Mouse (Mus musculus) stomach, embryonic 16.5 days (tissue): ENCODE measurements around the gene Sept9. TPM values are rescaled to one million over a fixed set of nuclear protein-coding genes. Genes with fewer than 3 reads are reported as not detected.

Experiments used
- ATAC-seq: fragments of 200-750 bp; cut with Nextera tagmentation; 2 replicates; pipeline ENCODE4 v1.8.0; 2017; ENCODE audit warnings: moderate number of reproducible peaks, moderate TSS enrichment; ENCODE audit not compliant: insufficient read depth, low FRiP score
- H3K27ac ChIP-seq: fragments of 300-500 bp; sonication (generic); 2 replicates; pipeline ENCODE4 v1.5.1; 2014; ENCODE audit warnings: low read length
- H3K27me3 ChIP-seq: fragments of 300-500 bp; sonication (generic); 2 replicates; pipeline ENCODE4 v1.6.1; 2014; ENCODE audit warnings: low read length, control low read depth, mixed read lengths; ENCODE audit not compliant: control insufficient read depth, insufficient read depth
- H3K36me3 ChIP-seq: fragments of 300-500 bp; sonication (generic); 2 replicates; pipeline ENCODE4 v1.6.1; 2014; ENCODE audit warnings: low read length; ENCODE audit not compliant: control insufficient read depth, insufficient read depth
- H3K4me1 ChIP-seq: fragments of 300-500 bp; sonication (generic); 2 replicates; pipeline ENCODE4 v1.6.1; 2014; ENCODE audit warnings: low read length, control low read depth, mixed read lengths; ENCODE audit not compliant: control insufficient read depth, insufficient read depth
- H3K4me2 ChIP-seq: fragments of 300-500 bp; sonication (generic); 2 replicates; pipeline ENCODE4 v1.6.1; 2014; ENCODE audit warnings: low read depth, low read length, mixed read lengths
- H3K4me3 ChIP-seq: fragments of 300-500 bp; sonication (generic); replicated peaks from 2 replicates; pipeline ENCODE4 v1.5.1; 2014; ENCODE audit warnings: mild to moderate bottlenecking, low read length
- H3K9ac ChIP-seq: fragments of 300-500 bp; sonication (generic); 2 replicates; pipeline ENCODE4 v1.6.1; 2014; ENCODE audit warnings: low read length
- H3K9me3 ChIP-seq: fragments of 300-500 bp; sonication (generic); replicated peaks from 2 replicates; pipeline ENCODE4 v1.6.1; 2016; ENCODE audit warnings: low read length, control low read depth; ENCODE audit not compliant: control insufficient read depth
- WGBS: fragments of 180-500 bp; shearing (Covaris S2); extraction: QIAGEN DNeasy Blood & Tissue Kit; methylation state at CpG from one replicate; pipeline ENCODE4 v1.1.7; 2014; 5-methylcytosine and 5-hydroxymethylcytosine counted together
- polyA plus RNA-seq: library from polyadenylated mRNA; unstranded; fragments of >200 nt; fragmentation: Nextera tagmentation; extraction: Ambion mirVana; gene quantifications from 2 replicates; pipeline ENCODE4 v1.2.1, GENCODE M21; 2015

Gene Sept9
- polyA plus RNA-seq, 1 experiment from 2014 or later, result 105 TPM

DNA sequence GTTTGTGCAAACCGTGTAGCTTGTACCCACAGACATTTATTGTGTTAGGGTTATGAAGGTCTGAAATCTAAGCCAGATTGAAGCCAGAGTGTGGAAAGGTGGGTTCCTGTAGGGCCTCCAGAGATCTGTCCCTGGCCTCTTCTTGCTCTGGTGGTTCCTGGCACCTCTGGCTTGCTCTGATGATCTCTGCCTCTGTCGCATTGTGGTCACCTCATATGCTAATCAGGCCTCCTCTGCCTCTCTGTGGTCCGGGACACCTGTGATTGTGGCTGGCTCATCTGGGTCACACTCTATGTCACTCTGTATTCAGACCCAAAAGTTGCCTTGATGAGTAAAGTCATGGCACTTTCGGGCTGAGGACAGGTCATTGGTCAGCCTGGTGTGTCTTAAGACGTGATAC lies 128.2 kb downstream of the Sept9 start:
- peaks cover 54% of the 10 kb centered on the region for H3K4me1 ChIP-seq
- no peak overlapping the region for H3K4me3 ChIP-seq

DNA sequence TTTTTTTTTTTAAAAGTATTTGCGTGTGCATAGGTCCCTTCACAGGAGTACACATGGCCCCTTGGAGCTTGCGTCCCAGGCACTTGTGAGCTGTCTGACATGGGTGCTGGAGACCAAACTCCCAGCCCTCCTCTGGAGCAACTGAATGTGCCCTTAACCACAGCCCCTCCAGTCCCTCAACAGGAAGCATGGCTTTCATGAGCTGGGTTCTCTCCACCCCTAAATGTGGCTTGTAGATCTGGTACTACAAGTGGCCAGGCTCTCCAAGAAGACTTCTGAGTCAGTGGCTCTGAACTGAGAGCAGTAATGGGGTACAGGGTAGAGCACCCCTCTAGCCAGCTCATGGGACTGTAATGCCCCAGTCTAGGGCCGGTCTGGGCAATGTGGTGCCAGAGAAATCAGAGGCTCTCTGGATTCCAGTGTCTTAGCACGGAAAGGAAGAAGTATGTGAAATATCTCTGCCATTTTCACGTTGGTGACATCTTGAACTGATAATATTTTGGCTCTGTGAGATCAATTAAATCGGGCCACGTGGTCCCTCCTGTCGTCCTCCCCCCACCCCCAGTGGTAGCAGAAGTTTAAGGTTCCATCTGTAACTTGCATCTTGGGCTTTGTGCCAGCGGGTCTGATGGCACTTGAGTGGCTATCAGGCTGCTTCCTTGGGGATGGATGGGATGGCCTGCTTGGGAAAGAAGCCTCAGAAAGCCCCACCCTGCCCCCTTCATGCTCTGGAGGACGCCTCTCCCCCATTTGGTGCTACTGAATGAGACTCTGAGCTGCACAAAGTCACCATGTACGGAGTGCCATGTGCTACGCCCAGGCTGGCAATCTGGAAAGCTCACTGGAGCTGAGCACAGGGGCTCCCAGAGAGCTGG lies 130.9 kb downstream of the Sept9 start:
- no peak for ATAC-seq
- H3K27ac ChIP-seq, result peak overlapping the region; percentile 90
- H3K4me3 ChIP-seq, result no peak overlapping the region
- no peaks in the 10 kb centered on the region for H3K36me3 ChIP-seq
- H3K9me3 ChIP-seq, result no peaks in the 10 kb centered on the region
- H3K9ac ChIP-seq, result no peak overlapping the region
- no peaks in the 10 kb centered on the region for H3K27me3 ChIP-seq
- peaks cover 67% of the 10 kb centered on the region for H3K4me1 ChIP-seq
- H3K4me2 ChIP-seq, result no peak overlapping the region
- 73% methylated on average over 12 of the region's 12 CpGs for WGBS

More for the DNA sequence above, 128.2 kb downstream of the Sept9 start:
- WGBS, result 76% methylated on average over 5 of the region's 5 CpGs
- ATAC-seq, result no peak
- Histone ChIP-seq H3K9ac (no peak overlapping the region), H3K36me3 (no peaks in the 10 kb centered on the region), H3K4me2 (no peak overlapping the region), H3K27ac (no peak overlapping the region), H3K9me3 (no peaks in the 10 kb centered on the region), H3K27me3 (no peaks in the 10 kb centered on the region)

DNA sequence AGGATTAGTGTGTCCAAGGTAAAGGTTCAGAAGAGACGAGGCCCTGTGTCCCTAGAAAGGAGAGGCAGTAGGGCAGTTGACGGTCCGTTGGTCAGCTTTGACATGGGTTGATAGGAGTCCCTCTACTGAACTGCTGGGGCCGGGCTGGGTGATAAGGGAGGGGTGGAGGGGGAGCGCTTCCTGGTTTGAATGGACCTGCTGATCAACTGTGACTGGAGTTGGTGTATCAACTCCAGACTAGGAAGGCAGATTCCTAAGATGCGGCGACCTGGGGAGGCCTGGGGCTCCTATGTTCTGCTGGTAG lies 131.4 kb downstream of the Sept9 start:
- Histone ChIP-seq H3K27me3 (no peaks in the 10 kb centered on the region), H3K9me3 (no peaks in the 10 kb centered on the region), H3K27ac (peak overlapping the region; percentile 90), H3K4me3 (no peak overlapping the region), H3K4me1 (peaks cover 68% of the 10 kb centered on the region), H3K36me3 (no peaks in the 10 kb centered on the region), H3K4me2 (0 out of 2 replicates have a peak overlapping the region, but pooled peaks have one; percentile 89), H3K9ac (no peak overlapping the region)
- ATAC-seq, result no peak
- 30% methylated on average over 7 of the region's 7 CpGs for WGBS

DNA sequence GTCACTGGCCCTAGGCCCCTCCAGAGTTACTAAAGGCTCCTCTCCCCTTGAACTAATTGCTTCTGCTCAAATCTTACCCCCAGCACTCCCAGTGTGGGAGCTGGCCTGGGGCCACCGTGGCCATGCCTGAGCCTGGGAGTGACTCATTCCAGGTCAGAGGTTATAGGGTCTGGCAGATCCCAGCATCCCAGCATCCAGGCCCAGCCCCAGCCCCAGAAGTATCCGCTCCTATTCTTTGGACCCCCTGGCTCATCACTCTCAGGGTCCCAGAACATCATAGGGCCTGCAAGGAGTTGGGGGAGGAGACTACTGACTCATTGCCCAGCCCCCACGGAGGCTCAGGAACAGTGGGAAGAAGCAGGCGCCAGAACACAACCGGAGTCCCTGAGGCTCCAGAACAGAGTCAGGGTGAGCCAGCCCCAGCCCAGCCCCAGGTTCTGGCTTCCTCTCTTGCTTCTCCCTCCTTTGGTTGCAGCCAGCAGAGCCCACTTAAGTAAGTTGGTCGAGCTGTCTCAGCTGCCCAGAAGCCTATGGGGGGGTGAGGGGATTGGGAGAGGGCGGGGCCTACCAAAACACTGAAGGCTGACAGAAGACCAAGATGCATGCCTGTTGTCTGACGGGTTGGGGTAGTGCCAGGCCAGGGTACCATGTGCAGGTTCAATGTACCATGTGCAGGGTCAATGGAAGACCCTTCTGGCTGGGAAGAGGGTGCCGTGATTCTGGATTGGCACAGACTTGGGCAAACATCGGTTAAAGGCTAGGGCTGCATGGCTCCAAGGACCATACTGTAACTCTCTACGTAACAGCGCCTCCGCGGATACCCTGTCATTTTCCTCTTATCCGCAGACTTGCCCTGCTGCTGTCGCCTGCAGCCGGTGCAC lies 132.1 kb downstream of the Sept9 start:
- Histone ChIP-seq H3K4me3 (peak overlapping the region; percentile 60), H3K9ac (peak overlapping the region; percentile 84), H3K4me2 (peak overlapping the region; percentile 89), H3K27ac (peak overlapping the region; percentile 90), H3K27me3 (no peaks in the 10 kb centered on the region), H3K9me3 (no peaks in the 10 kb centered on the region), H3K36me3 (no peaks in the 10 kb centered on the region), H3K4me1 (peaks cover 67% of the 10 kb centered on the region)
- WGBS, result 3% methylated on average over 17 of the region's 17 CpGs
- ATAC-seq, result peak; percentile 11; the same call in 1 of the 2 replicates

DNA sequence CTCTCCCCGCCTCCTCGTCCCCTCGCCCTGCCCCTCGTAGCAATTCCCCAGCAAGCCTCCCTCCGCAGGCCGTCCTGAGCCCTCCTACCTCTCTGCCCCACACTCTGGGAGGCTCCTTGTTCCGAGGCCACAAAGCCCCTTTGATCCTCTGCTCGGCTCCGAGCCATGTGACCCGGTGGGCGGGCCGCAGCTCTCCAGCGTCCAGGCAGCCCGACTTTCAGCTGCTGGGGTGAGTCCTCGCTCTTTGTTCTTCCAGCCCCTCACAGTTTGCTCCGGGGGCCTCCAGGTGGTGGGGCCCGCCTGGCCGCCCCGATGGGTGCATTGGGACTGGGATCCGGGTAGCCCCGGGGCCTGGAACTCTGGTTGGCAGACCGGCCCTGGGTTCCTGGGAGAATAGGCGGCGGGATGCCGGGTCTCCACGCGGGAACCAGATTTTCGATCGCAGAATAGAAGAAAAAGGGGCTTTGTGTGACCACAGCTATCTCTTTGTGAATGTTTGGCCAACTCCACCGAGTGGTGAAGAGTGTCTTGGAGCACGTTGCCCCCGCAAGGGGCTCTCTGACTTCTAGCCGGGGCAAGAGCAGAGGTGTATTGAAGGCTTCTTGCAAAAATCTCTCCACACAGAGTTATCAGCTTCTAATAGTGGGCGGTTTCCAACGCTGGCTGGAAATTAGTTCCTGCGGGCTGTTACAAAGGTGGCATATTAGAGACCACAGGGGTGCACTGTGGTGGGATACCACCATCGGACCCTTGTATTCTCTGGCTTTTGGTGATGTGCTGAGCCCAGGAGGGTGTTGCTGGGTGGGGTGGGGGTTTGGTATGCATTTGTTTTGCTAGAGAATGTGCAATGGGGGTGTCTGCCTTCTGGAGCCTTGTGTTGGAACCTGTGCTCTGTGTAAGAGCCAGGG lies 133.0 kb downstream of the Sept9 start:
- H3K4me3 ChIP-seq, result peak overlapping the region; percentile 60
- 2% methylated on average over 37 of the region's 37 CpGs for WGBS
- peak; percentile 70 for ATAC-seq
- H3K4me2 ChIP-seq, result peak overlapping the region; percentile 89
- peak overlapping the region; percentile 90 for H3K27ac ChIP-seq
- peaks cover 61% of the 10 kb centered on the region for H3K4me1 ChIP-seq
- no peaks in the 10 kb centered on the region for H3K9me3 ChIP-seq
- H3K27me3 ChIP-seq, result no peaks in the 10 kb centered on the region
- peak overlapping the region; percentile 84 for H3K9ac ChIP-seq
- H3K36me3 ChIP-seq, result no peaks in the 10 kb centered on the region

DNA sequence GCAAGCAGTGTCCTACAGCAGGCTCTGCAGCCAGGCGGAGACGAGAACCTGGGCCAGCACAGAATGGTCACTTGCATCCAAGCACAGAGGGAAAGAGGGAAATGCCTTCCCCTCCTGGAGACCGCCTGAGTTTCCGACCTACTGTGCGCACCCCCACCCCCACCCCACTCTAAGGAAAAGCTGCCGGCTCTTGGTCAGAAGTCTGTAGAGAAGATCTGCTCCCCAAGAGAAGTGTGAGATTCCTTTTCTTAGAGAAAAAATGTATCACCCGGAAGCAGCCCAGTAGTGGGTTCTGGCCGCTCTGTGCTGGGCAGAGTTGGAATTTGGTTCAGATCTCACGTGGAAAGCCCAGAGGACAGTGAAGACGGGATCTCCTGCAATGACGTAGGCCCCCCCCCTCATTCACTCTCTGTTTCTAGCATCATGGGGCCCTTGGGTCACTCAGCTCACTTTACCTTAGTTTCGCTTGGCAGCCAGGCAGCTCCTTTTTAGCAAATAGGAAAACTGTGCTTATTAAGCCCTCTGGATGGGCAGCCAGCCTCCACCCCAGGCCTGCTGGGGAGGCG lies 133.8 kb downstream of the Sept9 start:
- H3K4me2 ChIP-seq, result peak overlapping the region; percentile 89
- no peaks in the 10 kb centered on the region for H3K9me3 ChIP-seq
- no peak for ATAC-seq
- H3K4me3 ChIP-seq, result peak overlapping the region; percentile 60
- H3K27me3 ChIP-seq, result no peaks in the 10 kb centered on the region
- peak overlapping the region; percentile 84 for H3K9ac ChIP-seq
- H3K36me3 ChIP-seq, result no peaks in the 10 kb centered on the region
- peak overlapping the region; percentile 90 for H3K27ac ChIP-seq
- WGBS, result 32% methylated on average over 13 of the region's 13 CpGs
- peaks cover 69% of the 10 kb centered on the region for H3K4me1 ChIP-seq

DNA sequence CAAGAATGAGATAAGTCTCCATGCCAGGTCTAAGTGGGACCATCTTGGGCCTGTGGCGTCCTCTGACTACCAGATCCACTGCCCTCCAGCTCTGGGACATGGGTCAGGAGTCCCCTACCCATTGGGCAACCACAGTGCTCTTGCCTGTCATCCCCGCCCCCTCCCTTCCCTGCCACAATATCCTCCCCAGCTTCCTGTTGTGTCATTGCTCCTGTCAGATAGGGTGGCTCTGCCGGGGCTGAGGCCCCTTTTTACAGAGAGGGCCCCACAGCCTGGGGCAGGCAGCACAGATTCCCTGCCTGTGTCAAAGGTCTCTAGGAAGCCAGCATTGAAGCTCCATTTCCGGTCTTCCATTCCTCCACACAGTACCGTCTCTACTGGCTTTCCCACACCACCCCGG lies 134.6 kb downstream of the Sept9 start:
- peak overlapping the region; percentile 60 for H3K4me3 ChIP-seq
- peak overlapping the region; percentile 84 for H3K9ac ChIP-seq
- peak overlapping the region; percentile 90 for H3K27ac ChIP-seq
- peaks cover 77% of the 10 kb centered on the region for H3K4me1 ChIP-seq
- no peaks in the 10 kb centered on the region for H3K9me3 ChIP-seq
- 39% methylated on average over 6 of the region's 6 CpGs for WGBS
- no peaks in the 10 kb centered on the region for H3K36me3 ChIP-seq
- H3K27me3 ChIP-seq, result no peaks in the 10 kb centered on the region
- peak; percentile 17 for ATAC-seq
- peak overlapping the region; percentile 89 for H3K4me2 ChIP-seq

DNA sequence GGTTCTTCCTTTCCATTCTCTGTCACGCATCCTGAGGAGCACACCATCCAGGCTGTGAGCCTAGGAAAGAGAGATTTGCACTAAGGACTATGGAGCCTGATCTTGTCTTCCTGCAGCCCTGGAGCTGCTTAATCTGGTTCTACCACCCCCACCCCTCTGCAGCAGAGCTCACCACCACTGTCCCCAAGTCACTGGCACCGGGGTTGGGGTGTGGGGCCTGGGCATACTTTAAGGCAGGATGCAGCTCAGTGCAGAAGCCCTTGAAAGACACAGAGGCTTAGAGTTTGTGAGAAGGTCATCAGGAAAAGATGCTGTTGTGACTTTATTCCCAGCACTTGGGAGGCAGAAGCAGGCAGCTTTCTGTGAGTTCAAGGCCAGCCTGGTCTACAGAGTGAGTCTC lies 135.7 kb downstream of the Sept9 start:
- Histone ChIP-seq H3K9me3 (no peaks in the 10 kb centered on the region), H3K9ac (peak overlapping the region; percentile 84), H3K4me3 (peak overlapping the region; percentile 60; the same call in 1 of the 2 replicates), H3K27ac (peak overlapping the region; percentile 90), H3K27me3 (no peaks in the 10 kb centered on the region), H3K36me3 (no peaks in the 10 kb centered on the region), H3K4me2 (peak overlapping the region; percentile 89), H3K4me1 (peaks cover 85% of the 10 kb centered on the region)
- ATAC-seq, result no peak
- WGBS, result 85% methylated on average over 2 of the region's 2 CpGs
